Mouse (Mus musculus) brain, embryonic 14.5 days (tissue): ENCODE results near the gene Bmp6. TPM values are rescaled to one million over a fixed set of nuclear protein-coding genes. Genes with fewer than 3 reads are reported as not detected.

Experiments
- DNase-seq: peaks from one replicate; pipeline ENCODE4 v3.0.0-alpha.2; 2011; ENCODE audit warnings: low read depth
- CTCF ChIP-seq: fragments of 200-500 bp; IDR thresholded peaks from 2 replicates; pipeline ENCODE4 v1.5.1; 2012; ENCODE audit warnings: inconsistent platforms, mild to moderate bottlenecking, moderate library complexity, borderline replicate concordance; ENCODE audit not compliant: insufficient read depth, insufficient read length; ENCODE audit errors: extremely low read depth
- POLR2A ChIP-seq: fragments of 200-500 bp; IDR thresholded peaks from 2 replicates; pipeline ENCODE4 v1.6.1; 2012; ENCODE audit warnings: mild to moderate bottlenecking, inconsistent platforms, borderline replicate concordance; ENCODE audit not compliant: poor library complexity, insufficient read depth, insufficient read length, severe bottlenecking; ENCODE audit errors: extremely low read depth
- polyA plus RNA-seq: library from polyadenylated mRNA; depleted of rRNA; stranded (reverse); fragments of >200 nt; gene quantifications from 2 replicates; pipeline ENCODE4 v1.2.3, GENCODE M21; 2012

Bmp6 gene
- polyA plus RNA-seq, 1 experiment, result 12.8 TPM

- TF ChIP-seq CTCF, result no peak
- DNase-seq, result no peak
These were observed 162.0 kb downstream of the Bmp6 start for GRCm38 (mm10) chr13:38506936-38507335.

GRCm38 (mm10) chr13:38509681-38510341 is 164.9 kb downstream of the Bmp6 start:
- DNase-seq, result peak; percentile 13
- TF ChIP-seq POLR2A (no peak), CTCF (no peak)

- TF ChIP-seq POLR2A, result no peak
- TF ChIP-seq CTCF, result no peak
- no peak for DNase-seq
These were observed 167.1 kb downstream of the Bmp6 start for GRCm38 (mm10) chr13:38511979-38512378.

- DNase-seq, result no peak
- no peak for TF ChIP-seq CTCF
- TF ChIP-seq POLR2A, result no peak
These were observed 169.0 kb downstream of the Bmp6 start for GRCm38 (mm10) chr13:38513921-38514320.

- TF ChIP-seq POLR2A (no peak), CTCF (no peak)
These were observed 170.5 kb downstream of the Bmp6 start for GRCm38 (mm10) chr13:38515431-38515830.

GRCm38 (mm10) chr13:38515845-38516244 is 170.9 kb downstream of the Bmp6 start:
- DNase-seq, result no peak
- no peak for TF ChIP-seq CTCF
- no peak for TF ChIP-seq POLR2A

More at GRCm38 (mm10) chr13:38515431-38515830, 170.5 kb downstream of the Bmp6 start:
- no peak for DNase-seq

- DNase-seq, result no peak
These were observed 171.7 kb downstream of the Bmp6 start for GRCm38 (mm10) chr13:38516582-38516981.

GRCm38 (mm10) chr13:38520299-38520698 is 175.4 kb downstream of the Bmp6 start:
- TF ChIP-seq POLR2A (no peak), CTCF (no peak)
- DNase-seq, result no peak

More at GRCm38 (mm10) chr13:38516582-38516981, 171.7 kb downstream of the Bmp6 start:
- TF ChIP-seq CTCF (no peak), POLR2A (no peak)

GRCm38 (mm10) chr13:38522056-38522654 is 177.2 kb downstream of the Bmp6 start:
- no peak for TF ChIP-seq POLR2A
- TF ChIP-seq CTCF, result no peak

GRCm38 (mm10) chr13:38523231-38523630 is 178.3 kb downstream of the Bmp6 start:
- no peak for DNase-seq
- TF ChIP-seq CTCF (no peak), POLR2A (no peak)

More at GRCm38 (mm10) chr13:38522056-38522654, 177.2 kb downstream of the Bmp6 start:
- no peak for DNase-seq

GRCm38 (mm10) chr13:38525261-38525660 is 180.4 kb downstream of the Bmp6 start:
- TF ChIP-seq POLR2A (no peak), CTCF (no peak)
- no peak for DNase-seq

GRCm38 (mm10) chr13:38526116-38526515 is 181.2 kb downstream of the Bmp6 start:
- TF ChIP-seq POLR2A, result no peak
- no peak for TF ChIP-seq CTCF
- no peak for DNase-seq

- TF ChIP-seq CTCF, result no peak
- no peak for TF ChIP-seq POLR2A
- peak; percentile 51 for DNase-seq
These were observed 182.3 kb downstream of the Bmp6 start for GRCm38 (mm10) chr13:38527041-38527796.
